ENCODE assay signal across 8 mouse cellular contexts in the genomic region with DNA sequence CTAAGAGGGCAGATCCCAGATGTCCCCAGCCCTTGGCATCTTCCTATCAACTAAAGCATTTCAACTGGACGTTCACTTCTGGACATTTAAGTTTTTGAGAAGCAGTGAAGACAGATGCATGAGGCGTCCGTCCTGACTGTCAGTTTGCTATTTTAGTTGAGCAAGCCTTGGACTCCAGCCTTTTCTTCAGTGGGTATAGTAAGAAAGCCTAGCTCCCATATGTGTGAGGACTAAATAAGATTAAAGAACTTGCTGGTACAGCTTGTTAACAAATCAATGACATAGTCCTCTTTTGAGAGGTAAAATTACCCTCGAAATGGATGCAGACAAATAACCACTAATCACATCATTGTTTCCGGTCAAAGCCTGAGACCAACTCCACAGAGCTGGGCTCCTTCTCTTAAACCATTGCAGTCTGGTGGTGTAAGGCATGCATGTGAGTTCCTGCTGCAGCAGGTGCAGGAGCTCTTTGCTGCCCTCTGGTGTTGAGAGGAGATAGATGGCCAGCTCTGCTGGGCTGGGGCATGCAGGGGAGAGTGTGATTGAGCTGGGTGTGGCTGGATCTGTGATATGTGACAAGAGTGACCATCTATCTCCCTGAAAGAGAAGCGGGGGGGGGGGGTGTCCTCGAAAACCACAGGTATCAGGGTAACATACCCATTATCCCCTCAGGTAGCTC. TPM values are rescaled to one million over a fixed set of nuclear protein-coding genes. Genes with fewer than 3 reads are reported as not detected.
DNase-seq lines count a peak whose midpoint lies in the region; ATAC-seq and TF ChIP-seq lines count a peak whose summit lies in the region.

No protein-coding gene starts in this region.

- ATAC-seq in hindbrain, postnatal 0 days: peak; percentile 90
- ATAC-seq in megakaryocyte, adult 5-6 weeks (ENCODE audit: poor library complexity, severe bottlenecking): peak; percentile 100

- TF ChIP-seq CTCF in hindbrain, postnatal 0 days (IDR thresholded peaks at IDR 0.05; ENCODE audit: low read depth): peak; percentile 87
- peak; percentile 76 for TF ChIP-seq CTCF in left cerebral cortex, adult 2 months (IDR thresholded peaks at IDR 0.05)

- no peak overlapping the region for H3K4me2 ChIP-seq in hindbrain, postnatal 0 days (ENCODE audit: low read depth, low read length)

- peak; percentile 81 for DNase-seq in ZHBTc4 (ENCODE audit: low read depth, low spot score)
- peak; percentile 70 to 72 for DNase-seq in cerebellum, postnatal 36 days
- DNase-seq in gastrocnemius, adult 8-10 months (ENCODE audit: low spot score in 2 of 2): peak; percentile 25 to 33
- peak; percentile 78 for DNase-seq in hindbrain, postnatal 0 days (ENCODE audit: low spot score)
- DNase-seq in left cerebral cortex, adult 2 months (ENCODE audit: extremely low spot score in 1 of 2, low spot score in 2 of 2): peak; percentile 57 to 61
- DNase-seq in right cerebral cortex, postnatal 10 days (ENCODE audit: low spot score in 2 of 2): peak; percentile 45 to 62
- DNase-seq in urinary bladder, postnatal 25 days (ENCODE audit: low spot score): peak; percentile 65

- H3K4me3 ChIP-seq in hindbrain, postnatal 0 days (ENCODE audit: low read length): no peak overlapping the region
- H3K4me3 ChIP-seq in left cerebral cortex, adult 2 months: no peak overlapping the region

- no peaks in the 10 kb centered on the region for H3K4me1 ChIP-seq in hindbrain, postnatal 0 days (ENCODE audit: insufficient read depth, low read length)

- 50% methylated on average over 7 of the region's 7 CpGs for WGBS in hindbrain, postnatal 0 days

- H3K36me3 ChIP-seq in hindbrain, postnatal 0 days (ENCODE audit: insufficient read depth, low read length): no peaks in the 10 kb centered on the region

- H3K9ac ChIP-seq in hindbrain, postnatal 0 days (replicated peaks; ENCODE audit: low read length): no peak overlapping the region

- H3K9me3 ChIP-seq in hindbrain, postnatal 0 days (ENCODE audit: low read length): no peaks in the 10 kb centered on the region

- intact Hi-C loops in left cerebral cortex, adult 2 months (cut with DNase I): loop anchor here (1.0 kb wide), 1 partner anchor 29 kb away; a partner anchor contains a TSS

- no peak overlapping the region for H3K27ac ChIP-seq in hindbrain, postnatal 0 days
- no peak overlapping the region for H3K27ac ChIP-seq in left cerebral cortex, adult 2 months

- no peaks in the 10 kb centered on the region for H3K27me3 ChIP-seq in hindbrain, postnatal 0 days (ENCODE audit: insufficient read depth, low read length)

RNA-seq across cellular contexts. Expression of a gene that starts 29.2 kb away (rescaled TPM):
- total RNA-seq in gastrocnemius, adult 8-10 months (2022): 1 to 10 TPM; 2.2 to 2.9 (median 2.6) TPM
- 19.2 and 23.2 TPM in 2 replicates for total RNA-seq in hindbrain, postnatal 0 days (2014; rRNA removed)
- polyA plus RNA-seq in hindbrain, postnatal 0 days (2015; fragmentation: Nextera tagmentation; extraction: Ambion mirVana): 13.3 and 14.3 TPM in 2 replicates
- total RNA-seq in left cerebral cortex, adult 2 months (2021): 10 to 100 TPM in 1 of 2 experiments, 1 to 10 TPM in 1; 9.5 to 10.1 TPM
- 187 and 192 TPM in 2 replicates for total RNA-seq in megakaryocyte, adult 5-6 weeks (2015)
- total RNA-seq in megakaryocyte, adult 5-6 weeks (2017): 64.8 and 78.7 TPM in 2 replicates

RNA-seq across cellular contexts. Expression of a gene that starts 29.5 kb away (rescaled TPM):
- under 1 TPM in 1 of 4 experiments, not detected in 3; 0.13 TPM for total RNA-seq in gastrocnemius, adult 8-10 months (2022)
- 1.4 and 1.8 TPM in 2 replicates for total RNA-seq in hindbrain, postnatal 0 days (2014; rRNA removed)
- polyA plus RNA-seq in hindbrain, postnatal 0 days (2015; fragmentation: Nextera tagmentation; extraction: Ambion mirVana): 3.5 and 3.8 TPM in 2 replicates
- under 1 TPM; 0.42 to 0.88 TPM for total RNA-seq in left cerebral cortex, adult 2 months (2021)
- 11.7 and 12.7 TPM in 2 replicates for total RNA-seq in megakaryocyte, adult 5-6 weeks (2015)
- 12.0 and 15.2 TPM in 2 replicates for total RNA-seq in megakaryocyte, adult 5-6 weeks (2017)

Comparison
In these comparisons a context has a peak if more than half of its experiments do, and no peak if none do; other contexts are left out.
1. DNase-seq: peak in every context shown above with its lines; median percentile 81 in ZHBTc4; 78 in hindbrain, postnatal 0 days; 71 in cerebellum, postnatal 36 days; 65 in urinary bladder, postnatal 25 days; 59 in left cerebral cortex, adult 2 months; 54 in right cerebral cortex, postnatal 10 days; 29 in gastrocnemius, adult 8-10 months.